Mouse (Mus musculus) heart, embryonic 10.5 days (tissue): ENCODE measurements around the gene Gm4631. TPM values are rescaled to one million over a fixed set of nuclear protein-coding genes. Genes with fewer than 3 reads are reported as not detected.
"Not testable (repeated sequence)": the region's sequence is repeated elsewhere in the genome, so short reads cannot be mapped to it uniquely, and the experiment has no call there.

ENCODE experiments used
- DNase-seq: peaks from one replicate; pipeline ENCODE4 v3.0.0-alpha.2; 2017; ENCODE audit warnings: low spot score
- H3K27ac ChIP-seq: fragments of 300-500 bp; sonication (generic); 2 replicates; pipeline ENCODE4 v1.5.1; 2016; ENCODE audit warnings: mild to moderate bottlenecking
- H3K27me3 ChIP-seq: fragments of 300-500 bp; sonication (generic); 2 replicates; pipeline ENCODE4 v1.6.1; 2016; ENCODE audit warnings: mild to moderate bottlenecking; ENCODE audit not compliant: poor library complexity, insufficient read depth, severe bottlenecking
- H3K36me3 ChIP-seq: fragments of 300-500 bp; sonication (generic); 2 replicates; pipeline ENCODE4 v1.6.1; 2016; ENCODE audit warnings: mild to moderate bottlenecking, moderate library complexity
- H3K4me1 ChIP-seq: fragments of 300-500 bp; sonication (generic); 2 replicates; pipeline ENCODE4 v1.6.1; 2016; ENCODE audit warnings: mild to moderate bottlenecking
- H3K4me3 ChIP-seq: fragments of 300-500 bp; sonication (generic); 2 replicates; pipeline ENCODE4 v1.5.1; 2016; ENCODE audit warnings: mild to moderate bottlenecking, moderate library complexity
- H3K9me3 ChIP-seq: fragments of 300-500 bp; sonication (generic); 2 replicates; pipeline ENCODE4 v1.6.1; 2016; ENCODE audit warnings: mild to moderate bottlenecking, moderate library complexity
- WGBS: fragments of 180-500 bp; shearing (Covaris S2); methylation state at CpG from one replicate; pipeline ENCODE4 v1.1.7; 2016; 5-methylcytosine and 5-hydroxymethylcytosine counted together
- polyA plus RNA-seq: library from polyadenylated mRNA; unstranded; fragments of >200 nt; fragmentation: Nextera tagmentation; extraction: Ambion mirVana; gene quantifications from 2 replicates; pipeline ENCODE4 v1.2.1, GENCODE M21; 2016

Gm4631 gene
- polyA plus RNA-seq: 12.6 and 14.6 TPM in 2 replicates

GRCm38 (mm10) chr2:175338097-175338496, at the start of gene Gm4631:
Gm4631 (minus strand) TSS chr2:175338197.
- not testable (repeated sequence) for DNase-seq, H3K27me3 ChIP-seq, H3K9me3 ChIP-seq, H3K27ac ChIP-seq, H3K36me3 ChIP-seq, H3K4me3 ChIP-seq, H3K4me1 ChIP-seq
- WGBS: no CpG with 5 or more reads among the region's 8 CpGs

DNA sequence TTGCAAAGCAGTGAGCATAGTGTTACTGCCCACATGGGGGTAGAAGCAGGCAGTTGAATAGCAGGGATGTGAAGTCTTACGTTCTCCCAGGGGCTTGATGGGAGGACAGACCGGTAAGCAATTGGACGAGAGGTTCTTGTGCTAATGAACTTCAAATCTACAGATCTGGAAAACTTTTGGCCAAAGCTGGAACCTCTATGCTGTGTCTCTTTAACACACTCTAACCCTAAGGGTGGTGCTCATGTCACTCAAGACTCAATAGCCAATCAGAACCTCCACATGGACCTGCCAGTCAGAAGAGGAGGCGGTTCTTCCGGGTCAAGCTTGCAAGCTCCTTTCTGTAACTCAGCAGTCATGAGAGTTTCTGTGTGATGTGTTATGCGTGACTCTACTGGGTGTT, 34.1 kb upstream of the Gm4631 start, which contains the start of gene Zfp968:
Gene Zfp968 (plus strand): TSS at position 301 of the 400 bp plus-strand sequence.
- H3K27ac ChIP-seq, H3K4me3 ChIP-seq, H3K27me3 ChIP-seq, DNase-seq, H3K36me3 ChIP-seq, H3K9me3 ChIP-seq, H3K4me1 ChIP-seq: not testable (repeated sequence)
- WGBS: no CpG with 5 or more reads among the region's 6 CpGs

- H3K9me3 ChIP-seq, H3K27ac ChIP-seq, H3K4me1 ChIP-seq, DNase-seq, H3K36me3 ChIP-seq, H3K4me3 ChIP-seq, H3K27me3 ChIP-seq: not testable (repeated sequence)
- no CpG with 5 or more reads among the region's 6 CpGs for WGBS
Observed at GRCm38 (mm10) chr2:175274825-175275224, 63.2 kb downstream of the Gm4631 start, which contains the start of gene Gm14440. Gm14440 (plus strand) TSS chr2:175275125.

Other genes starting within 250 kb of the Gm4631 start
- gene Gm14399, start 196.2 kb downstream of the Gm4631 start, polyA plus RNA-seq: 7.4 and 9.2 TPM in 2 replicates
- gene Gm14443, start 162.3 kb downstream of the Gm4631 start, polyA plus RNA-seq: 0.60 and 0.65 TPM in 2 replicates
- 5.3 and 5.4 TPM in 2 replicates for gene Gm14391, start 131.3 kb downstream of the Gm4631 start, polyA plus RNA-seq
- gene Gm14440, start 63.1 kb downstream of the Gm4631 start, polyA plus RNA-seq: 3.3 TPM in 1 of 2 replicates, not detected in the other
- gene Zfp968, start 34.2 kb upstream of the Gm4631 start, polyA plus RNA-seq: 4.8 and 6.1 TPM in 2 replicates
- gene Gm4724, start 97.6 kb upstream of the Gm4631 start, polyA plus RNA-seq: 19.8 TPM in 2 replicates
- gene Zfp965, start 131.8 kb upstream of the Gm4631 start, polyA plus RNA-seq: 8.1 and 9.5 TPM in 2 replicates